Mouse (Mus musculus) thymus, adult 18-20 months (tissue): ENCODE results near the gene Zfp454.
A peak's percentile ranks its signal among the peaks of the same experiment; 100 is the strongest.

ENCODE experiments used
- DNase-seq, 2 experiments: peaks; one replicate each; pipeline ENCODE4 v3.0.0; 2022; ENCODE audit warnings: mixed read lengths in 2 of 2

Zfp454 gene

GRCm38 (mm10) chr11:50887390-50888128 lies at the start of gene Zfp454:
Zfp454 (minus strand) TSS chr11:50887651.
- DNase-seq, result peak; percentile 5 to 7

GRCm38 (mm10) chr11:50932040-50932439 lies 44.6 kb upstream of the Zfp454 start:
- no peak for DNase-seq

- peak; percentile 11 to 18 for DNase-seq
These were observed 44.0 kb upstream of the Zfp454 start, which contains the start of gene Zfp354b for GRCm38 (mm10) chr11:50931451-50931866. Zfp354b (minus strand) TSS chr11:50931633.

- no peak for DNase-seq
These were observed 43.6 kb upstream of the Zfp454 start for GRCm38 (mm10) chr11:50931021-50931420.

- no peak for DNase-seq
These were observed 43.1 kb upstream of the Zfp454 start for GRCm38 (mm10) chr11:50930469-50931014.

GRCm38 (mm10) chr11:50915671-50916320 lies 28.3 kb upstream of the Zfp454 start, which contains the start of gene Zfp2:
Zfp2 (minus strand) TSS chr11:50916165.
- peak; percentile 84 to 86 for DNase-seq

GRCm38 (mm10) chr11:50914461-50914860 lies 27.0 kb upstream of the Zfp454 start:
- no peak for DNase-seq

GRCm38 (mm10) chr11:50913301-50913700 lies 25.9 kb upstream of the Zfp454 start:
- DNase-seq, result no peak

- DNase-seq, result no peak
These were observed 20.7 kb upstream of the Zfp454 start for GRCm38 (mm10) chr11:50908136-50908535.

GRCm38 (mm10) chr11:50897359-50897758 lies 9.9 kb upstream of the Zfp454 start:
- DNase-seq, result no peak

- no peak for DNase-seq
These were observed 5.0 kb upstream of the Zfp454 start for GRCm38 (mm10) chr11:50892441-50892840.

GRCm38 (mm10) chr11:50886933-50887293 lies 538 bp downstream of the Zfp454 start:
- DNase-seq, result no peak

GRCm38 (mm10) chr11:50886231-50886932 lies 1.1 kb downstream of the Zfp454 start:
- DNase-seq, result no peak

GRCm38 (mm10) chr11:50883756-50884155 lies 3.7 kb downstream of the Zfp454 start:
- DNase-seq, result no peak

GRCm38 (mm10) chr11:50878641-50879040 lies 8.8 kb downstream of the Zfp454 start:
- no peak for DNase-seq

- no peak for DNase-seq
These were observed 36.4 kb downstream of the Zfp454 start for GRCm38 (mm10) chr11:50850989-50851601.

GRCm38 (mm10) chr11:50850177-50850735 lies 37.2 kb downstream of the Zfp454 start, which contains the start of gene Grm6:
Grm6 (plus strand) TSS chr11:50850685.
- DNase-seq, result peak; percentile 37 to 60

GRCm38 (mm10) chr11:50849310-50849709 lies 38.1 kb downstream of the Zfp454 start:
- no peak for DNase-seq

GRCm38 (mm10) chr11:50848520-50849137 lies 38.8 kb downstream of the Zfp454 start:
- no peak for DNase-seq

- no peak for DNase-seq
These were observed 40.4 kb downstream of the Zfp454 start for GRCm38 (mm10) chr11:50847047-50847446.

GRCm38 (mm10) chr11:50845951-50846350 lies 41.5 kb downstream of the Zfp454 start:
- DNase-seq, result no peak
